Mouse (Mus musculus) G1E (cell line): ENCODE data around the gene Lama2.

Experiments used
- CTCF ChIP-seq: IDR thresholded peaks from 2 replicates; pipeline ENCODE4 v1.5.1; 2012; ENCODE audit warnings: low read depth, low read length, inconsistent platforms, mixed read lengths
- GATA2 ChIP-seq: IDR thresholded peaks from 2 replicates; pipeline ENCODE4 v1.6.1; 2012; ENCODE audit warnings: low read depth, low read length, inconsistent platforms, borderline replicate concordance

DNA sequence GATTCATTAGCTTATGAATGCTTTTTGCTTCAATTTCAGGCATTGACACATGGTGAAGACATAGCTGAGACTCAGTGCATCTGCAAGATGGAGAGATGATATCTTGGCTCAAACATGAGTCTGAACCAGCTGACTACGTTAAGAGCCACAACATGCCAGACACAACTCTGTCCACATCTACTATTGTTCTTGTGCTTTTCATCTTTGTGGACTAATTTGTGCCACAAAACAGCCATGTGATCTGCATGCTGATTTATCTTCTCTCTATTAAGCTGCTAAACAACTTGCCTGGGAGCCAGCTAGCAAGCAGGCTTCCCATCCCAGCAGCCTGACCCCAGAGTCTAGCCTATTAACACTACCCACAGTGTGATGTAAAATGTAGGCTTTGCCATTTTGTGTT, 151.3 kb downstream of the Lama2 start:
- no peak for TF ChIP-seq CTCF
- no peak for TF ChIP-seq GATA2
